Mouse (Mus musculus): ENCODE data around the gene Emp2.

DNA sequence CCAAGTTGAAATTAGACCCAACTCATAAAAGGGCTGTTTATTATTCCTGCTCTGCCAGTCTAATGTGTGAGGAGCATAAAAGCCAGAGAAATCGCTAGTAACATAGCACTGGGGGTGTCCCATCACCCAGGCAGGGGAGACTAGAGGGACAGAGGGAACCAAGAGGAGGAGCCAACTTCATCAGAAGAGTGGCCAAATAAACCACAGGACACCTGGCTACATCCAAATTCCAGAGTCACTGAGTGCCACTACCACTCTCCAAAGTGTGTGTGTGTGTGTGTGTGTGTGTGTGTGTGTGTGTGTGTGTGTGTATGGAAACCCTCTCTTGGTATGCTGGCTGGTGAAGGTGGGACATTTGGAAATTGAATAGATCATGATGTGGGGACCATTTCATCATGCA is 49.3 kb upstream of the Emp2 start:
- no peak for TF ChIP-seq ZNF384 (IDR thresholded peaks at IDR 0.05; ENCODE audit: low read depth, low read length)
- no peak for TF ChIP-seq CTCF (conservative IDR thresholded peaks at IDR 0.05 in 1 of 2, IDR thresholded peaks at IDR 0.05 in 1 of 2; ENCODE audit: low read depth in 2 of 2, low read length in 2 of 2)
- no peak for TF ChIP-seq RAD21 (IDR thresholded peaks at IDR 0.05; ENCODE audit: low read depth, low read length)
- TF ChIP-seq POLR2A (IDR thresholded peaks at IDR 0.05; ENCODE audit: low read depth, low read length): no peak
- no peak for TF ChIP-seq GABPA (IDR thresholded peaks at IDR 0.05; ENCODE audit: insufficient replicate concordance, low read depth, low read length)
- no peak for TF ChIP-seq ZMIZ1 (IDR thresholded peaks at IDR 0.05; ENCODE audit: low read depth, low read length)
- TF ChIP-seq EP300 (IDR thresholded peaks at IDR 0.05; ENCODE audit: low read length): no peak
- TF ChIP-seq NRF1 (IDR thresholded peaks at IDR 0.05; ENCODE audit: low read depth, low read length): no peak
- TF ChIP-seq JUN (IDR thresholded peaks at IDR 0.05; ENCODE audit: insufficient read depth, low read depth, low read length): no peak
- TF ChIP-seq MAFK (IDR thresholded peaks at IDR 0.05; ENCODE audit: insufficient replicate concordance, low read length): no peak
- TF ChIP-seq SMC3 (IDR thresholded peaks at IDR 0.05; ENCODE audit: low read depth, low read length): no peak
- TF ChIP-seq CHD2 (IDR thresholded peaks at IDR 0.05; ENCODE audit: low read length): no peak
- no peak for TF ChIP-seq SIN3A (IDR thresholded peaks at IDR 0.05; ENCODE audit: low read length)
- TF ChIP-seq RCOR1 (conservative IDR thresholded peaks at IDR 0.05; ENCODE audit: low read depth, low read length): no peak
